Mouse (Mus musculus): ENCODE data around the gene Map4k2.

GRCm38 (mm10) chr19:6380411-6381166, 39.7 kb downstream of the Map4k2 start:
- TF ChIP-seq POLR2A (IDR thresholded peaks at IDR 0.05; ENCODE audit: control insufficient read depth, extremely low read depth, insufficient read depth, low read length, poor library complexity) (no peak), CTCF (IDR thresholded peaks at IDR 0.05; ENCODE audit: borderline replicate concordance, control insufficient read depth, extremely low read depth, insufficient read depth, low read length, poor library complexity) (no peak)

All from thymus, adult 2 months (tissue).